Mouse (Mus musculus): Measurements from ENCODE around the gene Scgb1b18. TPM values are rescaled to one million over a fixed set of nuclear protein-coding genes. Genes with fewer than 3 reads are reported as not detected.
"Not testable (repeated sequence)": the region's sequence is repeated elsewhere in the genome, so short reads cannot be mapped to it uniquely, and the experiment has no call there.

Scgb1b18 gene
- polyA plus RNA-seq (2014; fragmentation: Nextera tagmentation; extraction: Ambion mirVana): not detected in 2 replicates

GRCm38 (mm10) chr7:33185268-33185667 lies at the start of gene Scgb1b18:
Gene Scgb1b18, plus strand, starts transcription at chr7:33185568.
- not testable (repeated sequence) for H3K36me3 ChIP-seq (ENCODE audit: control insufficient read depth, insufficient read depth, low read length); H3K9me3 ChIP-seq (ENCODE audit: control insufficient read depth, low read length); H3K27ac ChIP-seq (replicated peaks; ENCODE audit: low read depth, low read length); H3K27me3 ChIP-seq (ENCODE audit: control insufficient read depth, insufficient read depth, low read length); ATAC-seq (ENCODE audit: low FRiP score, low TSS enrichment); H3K4me3 ChIP-seq (replicated peaks; ENCODE audit: low read depth, low read length); H3K4me1 ChIP-seq (ENCODE audit: control insufficient read depth, insufficient read depth, low read length); H3K4me2 ChIP-seq (ENCODE audit: low read length); H3K9ac ChIP-seq (replicated peaks; ENCODE audit: low read length); DNase-seq
- no CpG with 5 or more reads among the region's 2 CpGs for WGBS

- ATAC-seq (ENCODE audit: low FRiP score, low TSS enrichment); H3K4me1 ChIP-seq (ENCODE audit: control insufficient read depth, insufficient read depth, low read length); H3K4me2 ChIP-seq (ENCODE audit: low read length); H3K36me3 ChIP-seq (ENCODE audit: control insufficient read depth, insufficient read depth, low read length); DNase-seq; H3K27ac ChIP-seq (replicated peaks; ENCODE audit: low read depth, low read length); H3K9me3 ChIP-seq (ENCODE audit: control insufficient read depth, low read length); H3K27me3 ChIP-seq (ENCODE audit: control insufficient read depth, insufficient read depth, low read length); H3K4me3 ChIP-seq (replicated peaks; ENCODE audit: low read depth, low read length); H3K9ac ChIP-seq (replicated peaks; ENCODE audit: low read length): not testable (repeated sequence)
- 92% methylated on average over 2 of the region's 2 CpGs for WGBS
Measured at GRCm38 (mm10) chr7:33173764-33174163, 11.6 kb upstream of the Scgb1b18 start, which contains the start of gene Scgb2b18. Gene Scgb2b18, minus strand, starts transcription at chr7:33173864.

Other genes with a start within 250 kb of the Scgb1b18 start
- not detected in 2 replicates for gene Scgb2b17, start 129.0 kb upstream of the Scgb1b18 start, polyA plus RNA-seq (2014; fragmentation: Nextera tagmentation; extraction: Ambion mirVana)
- gene Scgb1b17, start 122.1 kb upstream of the Scgb1b18 start, polyA plus RNA-seq (2014; fragmentation: Nextera tagmentation; extraction: Ambion mirVana): not detected in 2 replicates
- gene Scgb2b18, start 11.7 kb upstream of the Scgb1b18 start, polyA plus RNA-seq (2014; fragmentation: Nextera tagmentation; extraction: Ambion mirVana): not detected in 2 replicates
- not detected in 2 replicates for gene Scgb2b19, start 94.8 kb downstream of the Scgb1b18 start, polyA plus RNA-seq (2014; fragmentation: Nextera tagmentation; extraction: Ambion mirVana)
- not detected in 2 replicates for gene Scgb1b19, start 101.7 kb downstream of the Scgb1b18 start, polyA plus RNA-seq (2014; fragmentation: Nextera tagmentation; extraction: Ambion mirVana)
- not detected in 2 replicates for gene Scgb2b20, start 180.8 kb downstream of the Scgb1b18 start, polyA plus RNA-seq (2014; fragmentation: Nextera tagmentation; extraction: Ambion mirVana)
- gene Scgb1b20, start 187.7 kb downstream of the Scgb1b18 start, polyA plus RNA-seq (2014; fragmentation: Nextera tagmentation; extraction: Ambion mirVana): not detected in 2 replicates

All from midbrain, embryonic 14.5 days (tissue).